In the genomic region with DNA sequence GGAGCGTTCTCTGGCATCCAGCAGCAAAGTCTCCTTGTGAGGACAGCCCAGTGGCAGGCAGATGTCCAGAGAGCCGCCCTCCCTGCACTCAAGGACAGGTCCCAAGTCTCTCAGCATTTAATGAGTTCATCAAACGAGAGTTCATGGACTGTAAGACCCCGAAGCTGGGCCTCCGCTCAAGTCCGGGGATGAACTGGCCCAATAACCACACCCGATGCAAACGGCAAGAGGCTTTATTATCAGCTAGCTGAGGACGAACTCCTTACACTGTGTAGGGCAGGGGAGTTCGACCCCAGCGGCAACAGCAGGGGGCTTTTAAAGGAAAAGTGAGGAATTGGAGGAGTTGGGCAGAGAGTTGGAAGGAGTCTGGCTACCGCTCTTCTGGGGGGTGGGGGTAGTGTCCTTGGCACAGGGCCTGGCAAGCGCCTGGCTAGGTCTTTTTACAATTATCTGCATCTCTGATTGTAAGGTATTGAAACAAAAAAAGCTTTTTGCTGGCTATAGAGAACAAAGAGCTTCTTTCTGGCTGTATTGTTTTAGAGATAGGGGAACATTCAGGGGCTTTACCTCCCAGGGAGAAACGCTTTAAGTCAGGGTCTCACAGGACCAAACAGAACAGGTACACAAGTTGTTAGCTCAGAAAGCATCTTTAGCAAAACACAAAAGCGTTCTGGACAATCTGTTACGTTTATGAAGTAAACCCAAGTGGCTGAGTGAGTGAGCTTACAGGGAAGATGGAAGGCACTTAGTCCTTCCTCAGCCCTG, we compare ENCODE assay signal across 9 mouse cellular contexts.
A peak's percentile ranks its signal among the peaks of the same experiment; 100 is the strongest.
DNase-seq lines count a peak whose midpoint lies in the region; ATAC-seq lines count a peak whose summit lies in the region.
"Had no signal": no experiment of that assay in that cellular context is flagged by ENCODE, and none has a peak within 500 bp of the region (broad histone marks: within the 10 kb centered on the region; RNA-seq: fewer than 3 reads in every experiment).

No protein-coding gene starts in this region.

- H3K4me3 ChIP-seq in heart, embryonic 11.5 days (ENCODE audit: low read depth, low read length), result no peak overlapping the region
- no peak overlapping the region for H3K4me3 ChIP-seq in midbrain, embryonic 13.5 days (replicated peaks)

- H3K4me1 ChIP-seq in heart, embryonic 11.5 days (ENCODE audit: control insufficient read depth, insufficient read depth, low read length), result peaks cover 15% of the 10 kb centered on the region
- H3K4me1 ChIP-seq in midbrain, embryonic 13.5 days (replicated peaks), result peaks cover 8% of the 10 kb centered on the region

- peak overlapping the region; percentile 50 for H3K9ac ChIP-seq in heart, embryonic 11.5 days (ENCODE audit: low read depth, low read length)
- H3K9ac ChIP-seq in midbrain, embryonic 13.5 days (replicated peaks), result no peak overlapping the region
- H3K9ac ChIP-seq: liver, embryonic 14.5 days had no signal

- peak; percentile 6 to 14 for DNase-seq in kidney, postnatal 4 days
- DNase-seq in kidney, adult 18-20 months, result no peak
- peak; percentile 58 for DNase-seq in adrenal gland, postnatal 10 days
- DNase-seq in spleen, postnatal 10 days (ENCODE audit: low spot score in 2 of 2), result no peak
- DNase-seq in spleen, postnatal 14 days (ENCODE audit: low spot score in 2 of 2), result no peak
- no peak for DNase-seq in urinary bladder, postnatal 25 days (ENCODE audit: low spot score)

- H3K9me3 ChIP-seq in heart, embryonic 11.5 days (replicated peaks; ENCODE audit: control insufficient read depth, low read length), result no peaks in the 10 kb centered on the region
- H3K9me3 ChIP-seq in midbrain, embryonic 13.5 days, result no peaks in the 10 kb centered on the region

- 33% methylated on average over 16 of the region's 16 CpGs for WGBS in heart, embryonic 11.5 days (ENCODE audit: insufficient replicate concordance)
- 13% methylated on average over 16 of the region's 16 CpGs for WGBS in midbrain, embryonic 13.5 days

- no peaks in the 10 kb centered on the region for H3K36me3 ChIP-seq in heart, embryonic 11.5 days (ENCODE audit: control insufficient read depth, insufficient read depth, low read length)
- H3K36me3 ChIP-seq in midbrain, embryonic 13.5 days, result no peaks in the 10 kb centered on the region; the same call in 1 of the 2 replicates

- ATAC-seq in heart, embryonic 11.5 days (replicated peaks; ENCODE audit: insufficient number of reproducible peaks, low FRiP score, low TSS enrichment), result no peak
- 0 out of 2 replicates have a peak, but pooled peaks have one; percentile 17 for ATAC-seq in midbrain, embryonic 13.5 days

- H3K27ac ChIP-seq in heart, embryonic 11.5 days (ENCODE audit: low read depth, low read length), result 0 out of 2 replicates have a peak overlapping the region, but pooled peaks have one; percentile 43
- no peak overlapping the region for H3K27ac ChIP-seq in midbrain, embryonic 13.5 days
- H3K27ac ChIP-seq: liver, embryonic 14.5 days had no signal

- peak overlapping the region; percentile 40 for H3K4me2 ChIP-seq in heart, embryonic 11.5 days
- peak overlapping the region; percentile 32 for H3K4me2 ChIP-seq in midbrain, embryonic 13.5 days (replicated peaks)

- no peaks in the 10 kb centered on the region for H3K27me3 ChIP-seq in heart, embryonic 11.5 days (ENCODE audit: control insufficient read depth, insufficient read depth, low read length)
- no peaks in the 10 kb centered on the region for H3K27me3 ChIP-seq in midbrain, embryonic 13.5 days

Comparison
In these comparisons a context has a peak if more than half of its experiments do, and no peak if none do; other contexts are left out.
1. DNase-seq: peak in kidney, postnatal 4 days (2 of 2) and adrenal gland, postnatal 10 days (single experiment); none in kidney, adult 18-20 months (single experiment), spleen, postnatal 10 days (0 of 2), spleen, postnatal 14 days (0 of 2) and urinary bladder, postnatal 25 days (single experiment).